Mouse (Mus musculus) testis, adult 2 months (tissue): ENCODE measurements around the gene Ccser2.

Experiments
- CTCF ChIP-seq: fragments of 200-500 bp; IDR thresholded peaks from 2 replicates; pipeline ENCODE4 v1.5.1; 2012; ENCODE audit warnings: low read depth, mild to moderate bottlenecking, inconsistent platforms, low read length, moderate library complexity; ENCODE audit not compliant: control insufficient read depth, insufficient read depth, insufficient replicate concordance
- POLR2A ChIP-seq: fragments of 200-500 bp; IDR thresholded peaks from 2 replicates; pipeline ENCODE4 v1.6.1; 2012; ENCODE audit warnings: low read depth, mild to moderate bottlenecking, inconsistent platforms, low read length, moderate library complexity; ENCODE audit not compliant: control insufficient read depth

DNA sequence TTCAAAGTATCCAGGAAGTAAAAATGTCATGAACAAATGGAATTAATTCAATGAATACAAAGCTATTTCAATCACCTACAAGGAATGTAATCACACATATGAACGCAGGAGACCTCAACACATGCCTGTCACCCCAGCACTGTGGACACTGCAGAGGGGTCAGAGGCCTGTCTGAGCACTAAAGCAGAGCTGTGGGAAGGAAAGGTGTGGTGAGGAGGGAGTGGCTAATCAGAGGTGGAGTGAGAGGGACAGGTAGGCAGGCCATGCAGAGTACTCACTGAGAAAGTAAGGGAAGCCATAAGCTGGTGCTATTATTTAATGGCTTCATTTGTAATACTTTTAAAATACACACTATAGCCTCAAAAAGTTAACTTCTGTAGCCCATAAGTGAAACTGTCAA lies 64.4 kb downstream of the Ccser2 start:
- TF ChIP-seq CTCF (no peak), POLR2A (no peak)
